Mouse (Mus musculus): ENCODE data around the gene Zfp85. TPM values are rescaled to one million over a fixed set of nuclear protein-coding genes. Genes with fewer than 3 reads are reported as not detected.
A peak's percentile ranks its signal among the peaks of the same experiment; 100 is the strongest.
"Not testable (repeated sequence)": the region's sequence is repeated elsewhere in the genome, so short reads cannot be mapped to it uniquely, and the experiment has no call there.

The Zfp85 gene
- polyA plus RNA-seq, 1 experiment from 2014 or later: 4.3 TPM

DNA sequence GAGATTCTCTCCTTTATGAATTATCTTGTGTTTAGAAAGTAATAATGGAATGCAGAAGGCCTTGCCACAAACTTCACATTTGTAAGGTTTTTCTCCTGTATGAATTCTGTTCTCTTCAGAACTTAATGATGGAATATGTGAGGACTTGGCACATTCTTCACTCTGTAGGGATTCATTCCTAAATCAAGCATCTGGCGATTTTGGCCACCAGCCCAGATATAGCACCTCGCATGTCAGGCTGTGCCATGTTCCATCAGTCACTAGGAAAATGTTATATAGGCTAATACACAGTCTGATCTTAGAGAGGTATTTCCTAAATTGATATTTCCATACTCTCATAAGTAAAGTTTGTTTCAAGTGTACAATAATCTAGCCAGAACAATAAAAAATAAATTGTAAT lies 29.7 kb downstream of the Zfp85 start:
- H3K4me2 ChIP-seq (ENCODE audit: low read length); H3K4me1 ChIP-seq (ENCODE audit: control insufficient read depth in 2 of 2, insufficient read depth in 2 of 2, low read length in 2 of 2); H3K27ac ChIP-seq (replicated peaks in 1 of 2; ENCODE audit: control insufficient read depth in 1 of 2, insufficient read depth in 1 of 2, low read depth in 2 of 2, low read length in 2 of 2); H3K9me3 ChIP-seq (ENCODE audit: control insufficient read depth, low read length); H3K4me3 ChIP-seq (ENCODE audit: control insufficient read depth in 1 of 2, insufficient read depth in 1 of 2, low read depth in 1 of 2, low read length in 2 of 2); H3K27me3 ChIP-seq (ENCODE audit: control insufficient read depth, insufficient read depth, low read length); H3K9ac ChIP-seq (ENCODE audit: low read length); ATAC-seq (ENCODE audit: insufficient number of reproducible peaks, insufficient read depth, low FRiP score, low read depth); H3K36me3 ChIP-seq (ENCODE audit: control insufficient read depth, insufficient read depth, low read length): not testable (repeated sequence)
- WGBS: 63% methylated on average over 2 of the region's 2 CpGs

DNA sequence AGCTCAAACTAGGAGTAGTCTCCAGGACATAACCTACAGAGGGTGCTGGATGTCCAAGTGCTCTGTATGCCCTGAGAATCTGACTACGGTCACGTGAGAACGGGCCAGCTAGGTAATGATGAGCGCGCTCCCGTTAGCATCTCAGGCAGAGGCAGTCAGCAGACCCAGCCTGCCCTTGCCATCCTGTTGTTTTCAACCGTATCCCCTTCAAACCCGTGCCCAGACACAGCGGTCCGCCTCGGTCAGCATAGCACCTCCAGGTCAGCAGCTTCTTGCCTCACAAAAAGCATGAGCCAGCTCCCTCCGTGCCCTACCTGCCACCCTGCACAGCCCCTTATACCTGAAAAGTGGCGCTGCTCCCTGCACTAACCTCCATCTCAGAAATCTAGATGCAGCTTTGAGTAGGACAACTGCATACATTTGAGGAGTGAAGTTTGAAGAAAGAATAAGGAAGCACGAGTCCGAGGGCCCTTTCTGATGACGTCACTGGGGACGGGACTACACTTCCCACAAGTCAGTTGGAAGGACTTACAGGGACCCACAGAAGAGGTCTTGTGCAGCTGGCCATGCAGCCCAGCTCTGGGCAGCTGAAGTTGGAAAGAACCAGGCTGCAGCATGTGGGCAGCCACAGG lies 31.1 kb downstream of the Zfp85 start:
- no peaks in the 10 kb centered on the region for H3K36me3 ChIP-seq (ENCODE audit: control insufficient read depth, insufficient read depth, low read length)
- peak; percentile 91 for ATAC-seq (ENCODE audit: insufficient number of reproducible peaks, insufficient read depth, low FRiP score, low read depth)
- H3K9ac ChIP-seq (ENCODE audit: low read length): peak overlapping the region; percentile 87
- H3K4me2 ChIP-seq (ENCODE audit: low read length): peak overlapping the region; percentile 79
- H3K4me3 ChIP-seq (ENCODE audit: control insufficient read depth in 1 of 2, insufficient read depth in 1 of 2, low read depth in 1 of 2, low read length in 2 of 2): peak overlapping the region; percentile 78 to 90
- no peaks in the 10 kb centered on the region for H3K9me3 ChIP-seq (ENCODE audit: control insufficient read depth, low read length)
- H3K27me3 ChIP-seq (ENCODE audit: control insufficient read depth, insufficient read depth, low read length): no peaks in the 10 kb centered on the region
- peaks cover 0 to 4% of the 10 kb centered on the region in 2 experiments; a peak in 1 of 4 replicates for H3K4me1 ChIP-seq (ENCODE audit: control insufficient read depth in 2 of 2, insufficient read depth in 2 of 2, low read length in 2 of 2)
- H3K27ac ChIP-seq (replicated peaks in 1 of 2; ENCODE audit: control insufficient read depth in 1 of 2, insufficient read depth in 1 of 2, low read depth in 2 of 2, low read length in 2 of 2): peak overlapping the region; percentile 48 to 53; a peak in 3 of 4 replicates
- under 1% methylated on average over 17 of the region's 17 CpGs for WGBS

Other genes with a start within 250 kb of the Zfp85 start
- not detected in 2 replicates for gene Gm26965, start 229.1 kb downstream of the Zfp85 start, polyA plus RNA-seq (2014; fragmentation: Nextera tagmentation; extraction: Ambion mirVana)
- 19.3 and 22.0 TPM in 2 replicates for gene Zfp87, start 229.1 kb downstream of the Zfp85 start, polyA plus RNA-seq (2014; fragmentation: Nextera tagmentation; extraction: Ambion mirVana)
- 8.3 and 9.6 TPM in 2 replicates for gene Zfp748, start 201.4 kb downstream of the Zfp85 start, polyA plus RNA-seq (2014; fragmentation: Nextera tagmentation; extraction: Ambion mirVana)
- 2.9 and 3.7 TPM in 2 replicates for gene Zfp729b, start 145.5 kb downstream of the Zfp85 start, polyA plus RNA-seq (2014; fragmentation: Nextera tagmentation; extraction: Ambion mirVana)
- 0.20 TPM in 1 of 2 replicates, not detected in the other for gene Gm49345, start 117.5 kb downstream of the Zfp85 start, polyA plus RNA-seq (2014; fragmentation: Nextera tagmentation; extraction: Ambion mirVana)
- gene Zfp729a, start 117.4 kb downstream of the Zfp85 start, polyA plus RNA-seq (2014; fragmentation: Nextera tagmentation; extraction: Ambion mirVana): 1.8 and 1.9 TPM in 2 replicates
- gene Zfp738, start 68.2 kb downstream of the Zfp85 start, polyA plus RNA-seq (2014; fragmentation: Nextera tagmentation; extraction: Ambion mirVana): 7.9 and 9.1 TPM in 2 replicates
- gene Zfp65, start 26.1 kb downstream of the Zfp85 start, polyA plus RNA-seq (2014; fragmentation: Nextera tagmentation; extraction: Ambion mirVana): 2.1 and 2.4 TPM in 2 replicates
- gene Zfp493, start 24.5 kb upstream of the Zfp85 start, polyA plus RNA-seq (2014; fragmentation: Nextera tagmentation; extraction: Ambion mirVana): 1.3 and 1.5 TPM in 2 replicates
- 4.1 and 4.7 TPM in 2 replicates for gene Zfp273, start 58.5 kb upstream of the Zfp85 start, polyA plus RNA-seq (2014; fragmentation: Nextera tagmentation; extraction: Ambion mirVana)
- gene Gm10037, start 75.9 kb upstream of the Zfp85 start, polyA plus RNA-seq (2014; fragmentation: Nextera tagmentation; extraction: Ambion mirVana): 0.55 and 2.1 TPM in 2 replicates
- not detected in 2 replicates for gene BC048507, start 108.1 kb upstream of the Zfp85 start, polyA plus RNA-seq (2014; fragmentation: Nextera tagmentation; extraction: Ambion mirVana)

All from heart, embryonic 14.5 days (tissue).